Mouse (Mus musculus) stomach, embryonic 16.5 days (tissue): Measurements from ENCODE around the gene Trim2. TPM values are rescaled to one million over a fixed set of nuclear protein-coding genes. Genes with fewer than 3 reads are reported as not detected.

Experiments
- ATAC-seq: fragments of 200-750 bp; cut with Nextera tagmentation; 2 replicates; pipeline ENCODE4 v1.8.0; 2017; ENCODE audit warnings: moderate number of reproducible peaks, moderate TSS enrichment; ENCODE audit not compliant: insufficient read depth, low FRiP score
- H3K27ac ChIP-seq: fragments of 300-500 bp; sonication (generic); 2 replicates; pipeline ENCODE4 v1.5.1; 2014; ENCODE audit warnings: low read length
- H3K27me3 ChIP-seq: fragments of 300-500 bp; sonication (generic); 2 replicates; pipeline ENCODE4 v1.6.1; 2014; ENCODE audit warnings: low read length, control low read depth, mixed read lengths; ENCODE audit not compliant: control insufficient read depth, insufficient read depth
- H3K36me3 ChIP-seq: fragments of 300-500 bp; sonication (generic); 2 replicates; pipeline ENCODE4 v1.6.1; 2014; ENCODE audit warnings: low read length; ENCODE audit not compliant: control insufficient read depth, insufficient read depth
- H3K4me1 ChIP-seq: fragments of 300-500 bp; sonication (generic); 2 replicates; pipeline ENCODE4 v1.6.1; 2014; ENCODE audit warnings: low read length, control low read depth, mixed read lengths; ENCODE audit not compliant: control insufficient read depth, insufficient read depth
- H3K4me2 ChIP-seq: fragments of 300-500 bp; sonication (generic); 2 replicates; pipeline ENCODE4 v1.6.1; 2014; ENCODE audit warnings: low read depth, low read length, mixed read lengths
- H3K4me3 ChIP-seq: fragments of 300-500 bp; sonication (generic); replicated peaks from 2 replicates; pipeline ENCODE4 v1.5.1; 2014; ENCODE audit warnings: mild to moderate bottlenecking, low read length
- H3K9ac ChIP-seq: fragments of 300-500 bp; sonication (generic); 2 replicates; pipeline ENCODE4 v1.6.1; 2014; ENCODE audit warnings: low read length
- H3K9me3 ChIP-seq: fragments of 300-500 bp; sonication (generic); replicated peaks from 2 replicates; pipeline ENCODE4 v1.6.1; 2016; ENCODE audit warnings: low read length, control low read depth; ENCODE audit not compliant: control insufficient read depth
- WGBS: fragments of 180-500 bp; shearing (Covaris S2); extraction: QIAGEN DNeasy Blood & Tissue Kit; methylation state at CpG from one replicate; pipeline ENCODE4 v1.1.7; 2014; 5-methylcytosine and 5-hydroxymethylcytosine counted together
- polyA plus RNA-seq: library from polyadenylated mRNA; unstranded; fragments of >200 nt; fragmentation: Nextera tagmentation; extraction: Ambion mirVana; gene quantifications from 2 replicates; pipeline ENCODE4 v1.2.1, GENCODE M21; 2015

Trim2 gene
- polyA plus RNA-seq, 1 experiment from 2014 or later, result 33.4 TPM

GRCm38 (mm10) chr3:84246421-84246861 lies 60.2 kb downstream of the Trim2 start:
- H3K9ac ChIP-seq, result no peak overlapping the region
- H3K27ac ChIP-seq, result no peak overlapping the region
- no peaks in the 10 kb centered on the region for H3K27me3 ChIP-seq
- H3K4me3 ChIP-seq, result no peak overlapping the region
- H3K4me1 ChIP-seq, result peaks cover 4% of the 10 kb centered on the region
- 77% methylated on average over 7 of the region's 7 CpGs for WGBS
- H3K9me3 ChIP-seq, result no peaks in the 10 kb centered on the region
- H3K4me2 ChIP-seq, result no peak overlapping the region
- no peak for ATAC-seq
- no peaks in the 10 kb centered on the region for H3K36me3 ChIP-seq

- H3K36me3 ChIP-seq, result no peaks in the 10 kb centered on the region
- peaks cover 4% of the 10 kb centered on the region for H3K4me1 ChIP-seq
- no peak for ATAC-seq
- H3K9ac ChIP-seq, result no peak overlapping the region
- no peak overlapping the region for H3K27ac ChIP-seq
- no peaks in the 10 kb centered on the region for H3K27me3 ChIP-seq
- WGBS, result 78% methylated on average over 3 of the region's 3 CpGs
- H3K4me2 ChIP-seq, result no peak overlapping the region
- H3K9me3 ChIP-seq, result no peaks in the 10 kb centered on the region
- no peak overlapping the region for H3K4me3 ChIP-seq
Observed at GRCm38 (mm10) chr3:84243116-84243515, 63.6 kb downstream of the Trim2 start.

GRCm38 (mm10) chr3:84242497-84242896 lies 64.2 kb downstream of the Trim2 start:
- Histone ChIP-seq H3K9ac (no peak overlapping the region), H3K4me3 (no peak overlapping the region), H3K27me3 (no peaks in the 10 kb centered on the region), H3K36me3 (no peaks in the 10 kb centered on the region), H3K9me3 (no peaks in the 10 kb centered on the region), H3K4me1 (no peaks in the 10 kb centered on the region), H3K4me2 (no peak overlapping the region), H3K27ac (no peak overlapping the region)
- ATAC-seq, result no peak
- WGBS, result 87% methylated on average over 4 of the region's 4 CpGs

GRCm38 (mm10) chr3:84241098-84241497 lies 65.6 kb downstream of the Trim2 start:
- Histone ChIP-seq H3K36me3 (no peaks in the 10 kb centered on the region), H3K4me3 (no peak overlapping the region), H3K4me2 (no peak overlapping the region), H3K4me1 (no peaks in the 10 kb centered on the region), H3K27me3 (no peaks in the 10 kb centered on the region), H3K9ac (no peak overlapping the region), H3K9me3 (no peaks in the 10 kb centered on the region), H3K27ac (no peak overlapping the region)
- ATAC-seq, result no peak
- 96% methylated on average over 4 of the region's 4 CpGs for WGBS

GRCm38 (mm10) chr3:84235420-84236304 lies 71.0 kb downstream of the Trim2 start:
- Histone ChIP-seq H3K4me2 (no peak overlapping the region), H3K9me3 (no peaks in the 10 kb centered on the region), H3K27ac (peak overlapping the region; percentile 29)

GRCm38 (mm10) chr3:84234562-84234961 lies 72.1 kb downstream of the Trim2 start:
- Histone ChIP-seq H3K4me2 (no peak overlapping the region), H3K4me1 (peaks cover 17% of the 10 kb centered on the region), H3K4me3 (no peak overlapping the region), H3K9me3 (no peaks in the 10 kb centered on the region), H3K36me3 (no peaks in the 10 kb centered on the region), H3K27me3 (no peaks in the 10 kb centered on the region), H3K27ac (no peak overlapping the region), H3K9ac (no peak overlapping the region)
- 77% methylated on average over 4 of the region's 4 CpGs for WGBS
- ATAC-seq, result no peak

More at GRCm38 (mm10) chr3:84235420-84236304, 71.0 kb downstream of the Trim2 start:
- Histone ChIP-seq H3K27me3 (no peaks in the 10 kb centered on the region), H3K4me1 (peaks cover 17% of the 10 kb centered on the region), H3K9ac (no peak overlapping the region), H3K36me3 (no peaks in the 10 kb centered on the region), H3K4me3 (no peak overlapping the region)
- WGBS, result 45% methylated on average over 10 of the region's 10 CpGs
- ATAC-seq, result no peak; the same call in 1 of the 2 replicates

GRCm38 (mm10) chr3:84233663-84234415 lies 72.8 kb downstream of the Trim2 start:
- Histone ChIP-seq H3K4me1 (peaks cover 19% of the 10 kb centered on the region), H3K27me3 (no peaks in the 10 kb centered on the region), H3K27ac (no peak overlapping the region), H3K9ac (no peak overlapping the region), H3K4me3 (no peak overlapping the region), H3K36me3 (no peaks in the 10 kb centered on the region), H3K9me3 (no peaks in the 10 kb centered on the region), H3K4me2 (no peak overlapping the region)
- WGBS, result 80% methylated on average over 5 of the region's 5 CpGs
- ATAC-seq, result no peak

GRCm38 (mm10) chr3:84232312-84232711 lies 74.4 kb downstream of the Trim2 start:
- WGBS, result 64% methylated on average over 6 of the region's 6 CpGs
- no peak for ATAC-seq
- no peak overlapping the region for H3K9ac ChIP-seq
- H3K4me3 ChIP-seq, result no peak overlapping the region
- H3K27ac ChIP-seq, result no peak overlapping the region
- no peak overlapping the region for H3K4me2 ChIP-seq
- H3K36me3 ChIP-seq, result no peaks in the 10 kb centered on the region
- H3K27me3 ChIP-seq, result no peaks in the 10 kb centered on the region
- H3K9me3 ChIP-seq, result no peaks in the 10 kb centered on the region
- H3K4me1 ChIP-seq, result peaks cover 25% of the 10 kb centered on the region

- Histone ChIP-seq H3K27me3 (no peaks in the 10 kb centered on the region), H3K4me3 (no peak overlapping the region), H3K9me3 (no peaks in the 10 kb centered on the region), H3K4me1 (peaks cover 25% of the 10 kb centered on the region), H3K4me2 (no peak overlapping the region), H3K36me3 (no peaks in the 10 kb centered on the region), H3K9ac (no peak overlapping the region), H3K27ac (no peak overlapping the region)
- no peak for ATAC-seq
- whole genome bisulfite sequencing, result 22% methylated on average over 3 of the region's 3 CpGs
Observed at GRCm38 (mm10) chr3:84230988-84231387, 75.7 kb downstream of the Trim2 start.
